Mouse (Mus musculus): ENCODE measurements around the gene Plagl2. TPM values are rescaled to one million over a fixed set of nuclear protein-coding genes. Genes with fewer than 3 reads are reported as not detected.

Plagl2 gene
- polyA plus RNA-seq, 1 experiment from 2014 or later: 7.4 TPM

DNA sequence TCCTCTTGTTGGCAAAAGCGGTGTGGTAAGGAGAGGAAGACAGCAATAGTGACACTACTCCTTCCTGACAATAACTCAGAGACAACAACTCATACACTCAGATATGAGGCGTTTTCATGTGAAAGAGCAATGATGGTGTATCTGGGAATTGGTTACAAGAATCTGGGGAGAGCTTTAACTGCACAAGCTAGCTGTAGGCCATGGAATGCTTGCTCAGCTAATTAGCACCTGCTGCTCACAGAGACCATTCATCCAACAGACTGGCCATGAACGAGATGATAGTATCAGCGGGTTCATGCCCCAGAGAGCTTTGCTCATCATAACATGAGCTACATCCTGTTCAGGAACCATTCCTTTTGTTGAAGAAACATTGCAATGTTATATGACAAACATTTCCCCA lies 4.0 kb downstream of the Plagl2 start:
- H3K9ac ChIP-seq: no peak overlapping the region
- H3K4me3 ChIP-seq: no peak overlapping the region
- no peak overlapping the region for H3K27ac ChIP-seq
- H3K4me1 ChIP-seq: peaks cover 41% of the 10 kb centered on the region
- no peaks in the 10 kb centered on the region for H3K9me3 ChIP-seq
- H3K4me2 ChIP-seq: no peak overlapping the region
- 84% methylated on average over 4 of the region's 4 CpGs for WGBS
- H3K36me3 ChIP-seq (replicated peaks): peaks cover 26% of the 10 kb centered on the region
- no peaks in the 10 kb centered on the region for H3K27me3 ChIP-seq (replicated peaks)
- ATAC-seq (replicated peaks): no peak

DNA sequence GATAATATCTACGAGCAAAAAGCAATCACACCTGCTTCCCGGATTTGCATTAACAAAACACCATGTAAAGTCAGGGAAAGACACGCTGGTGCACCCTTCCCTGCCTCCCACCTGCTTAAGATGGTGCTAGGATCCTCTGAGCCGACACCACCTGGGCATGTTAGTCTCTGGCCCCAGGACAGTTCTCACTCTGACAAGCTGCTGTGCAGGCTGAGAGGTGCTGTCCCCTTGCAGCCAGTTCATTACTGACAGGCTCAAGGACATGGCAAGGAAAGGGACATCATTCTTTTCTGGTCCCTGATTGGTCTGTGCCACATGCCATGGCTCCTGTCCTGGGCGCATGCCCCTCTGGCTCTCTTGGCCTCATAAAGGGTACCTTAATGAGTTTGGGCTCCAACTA lies 12.7 kb downstream of the Plagl2 start:
- H3K9ac ChIP-seq: no peak overlapping the region
- H3K27me3 ChIP-seq (replicated peaks): no peaks in the 10 kb centered on the region
- ATAC-seq (replicated peaks): no peak
- no peaks in the 10 kb centered on the region for H3K9me3 ChIP-seq
- 84% methylated on average over 5 of the region's 5 CpGs for WGBS
- no peak overlapping the region for H3K4me2 ChIP-seq
- peaks cover 40% of the 10 kb centered on the region for H3K36me3 ChIP-seq (replicated peaks)
- H3K4me3 ChIP-seq: no peak overlapping the region
- no peak overlapping the region for H3K27ac ChIP-seq
- H3K4me1 ChIP-seq: peaks cover 9% of the 10 kb centered on the region

DNA sequence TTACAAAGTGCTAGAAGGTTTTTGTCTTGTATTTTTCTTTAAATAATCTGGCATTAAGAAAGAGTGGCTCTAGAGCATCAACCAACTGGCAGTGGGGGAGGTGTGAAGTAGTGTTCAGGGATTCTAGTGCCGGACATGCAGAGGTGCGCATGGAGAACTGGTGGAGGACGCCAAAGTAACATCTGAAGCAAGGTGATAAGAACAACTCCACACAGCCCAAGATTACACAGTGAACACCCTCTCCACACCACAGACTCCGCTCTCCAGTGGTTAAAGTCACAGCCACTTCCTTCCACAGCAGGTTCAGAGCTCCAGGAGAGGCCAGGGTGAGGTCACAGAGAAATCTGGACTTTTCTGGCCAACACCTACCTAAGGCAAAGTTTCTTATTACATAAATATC lies 13.3 kb downstream of the Plagl2 start:
- Histone ChIP-seq H3K4me2 (no peak overlapping the region), H3K9ac (no peak overlapping the region), H3K9me3 (no peaks in the 10 kb centered on the region), H3K36me3 (replicated peaks) (peaks cover 38% of the 10 kb centered on the region), H3K4me3 (no peak overlapping the region), H3K4me1 (peaks cover 9% of the 10 kb centered on the region), H3K27ac (no peak overlapping the region), H3K27me3 (replicated peaks) (no peaks in the 10 kb centered on the region)
- no peak for ATAC-seq (replicated peaks)
- 90% methylated on average over 4 of the region's 4 CpGs for WGBS

DNA sequence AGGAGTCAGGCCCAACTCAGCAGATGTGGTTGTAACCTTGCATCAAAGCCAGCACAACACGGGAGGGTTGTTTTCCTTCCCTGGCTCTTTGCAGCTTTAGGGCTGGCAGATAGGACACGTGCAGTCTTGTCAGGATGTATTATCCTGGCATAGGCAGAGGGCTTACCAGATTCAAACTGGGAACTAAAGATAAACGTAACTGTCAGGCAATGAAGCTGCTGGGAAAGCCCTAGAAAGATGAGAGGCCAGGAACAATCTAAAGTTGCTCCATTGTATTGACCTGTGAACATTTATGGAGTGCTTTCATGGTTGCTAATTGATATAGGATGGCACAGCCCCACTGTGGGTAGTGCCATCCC lies 15.7 kb downstream of the Plagl2 start:
- Histone ChIP-seq H3K9ac (peak overlapping the region; percentile 81; the same call in 1 of the 2 replicates), H3K4me2 (peak overlapping the region; percentile 80), H3K9me3 (no peaks in the 10 kb centered on the region), H3K36me3 (replicated peaks) (peaks cover 18% of the 10 kb centered on the region), H3K4me1 (peaks cover 12% of the 10 kb centered on the region), H3K27ac (peak overlapping the region; percentile 85), H3K4me3 (peak overlapping the region; percentile 69), H3K27me3 (replicated peaks) (no peaks in the 10 kb centered on the region)
- peak; percentile 37 for ATAC-seq (replicated peaks)
- 6% methylated on average over 3 of the region's 3 CpGs for WGBS

DNA sequence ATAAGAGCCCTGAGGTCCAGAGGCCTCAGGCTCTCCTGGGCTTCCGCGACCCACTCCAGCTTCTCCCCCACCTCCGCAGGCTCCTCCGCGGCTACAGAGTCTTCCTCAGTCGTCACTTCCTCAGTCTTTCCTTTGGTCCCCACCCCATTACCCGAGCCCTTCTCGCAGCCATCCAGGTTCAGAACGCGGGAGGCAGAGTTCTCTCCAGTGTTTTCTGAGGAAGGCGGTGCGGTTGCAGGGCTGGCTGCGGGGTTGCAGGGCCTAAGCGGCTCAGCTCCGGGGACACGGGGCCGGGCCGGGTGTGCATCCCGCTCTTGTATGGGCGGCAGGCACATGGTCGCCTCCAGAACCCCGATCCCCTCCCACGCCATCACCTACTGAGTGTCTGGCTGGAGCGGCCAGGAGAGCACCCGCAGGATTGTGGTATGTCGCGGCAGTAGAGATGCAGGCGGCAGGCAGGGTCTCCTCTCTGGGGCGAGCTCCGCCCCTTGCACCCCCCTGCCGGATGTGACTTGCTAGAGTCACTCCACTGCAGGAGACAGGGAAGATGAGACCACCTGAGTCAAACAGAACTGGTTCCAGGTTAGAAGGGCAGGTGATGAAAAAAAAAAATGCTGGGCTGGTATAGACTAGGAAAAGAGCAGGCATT lies 16.2 kb downstream of the Plagl2 start, which contains the start of gene Tspyl3:
TSS of gene Tspyl3 (minus strand) at position 496 of the 649 bp plus-strand sequence.
- Histone ChIP-seq H3K36me3 (replicated peaks) (peaks cover 13% of the 10 kb centered on the region; the same call in 1 of the 2 replicates), H3K27me3 (replicated peaks) (no peaks in the 10 kb centered on the region), H3K9ac (peak within 1 kb of the TSS; percentile 81), H3K4me1 (peaks cover 12% of the 10 kb centered on the region), H3K9me3 (no peaks in the 10 kb centered on the region), H3K4me3 (peak within 1 kb of the TSS; percentile 69), H3K27ac (peak within 1 kb of the TSS; percentile 85), H3K4me2 (peak within 1 kb of the TSS; percentile 80)
- 4% methylated on average over 31 of the region's 31 CpGs for WGBS
- ATAC-seq (replicated peaks): peak; percentile 93

DNA sequence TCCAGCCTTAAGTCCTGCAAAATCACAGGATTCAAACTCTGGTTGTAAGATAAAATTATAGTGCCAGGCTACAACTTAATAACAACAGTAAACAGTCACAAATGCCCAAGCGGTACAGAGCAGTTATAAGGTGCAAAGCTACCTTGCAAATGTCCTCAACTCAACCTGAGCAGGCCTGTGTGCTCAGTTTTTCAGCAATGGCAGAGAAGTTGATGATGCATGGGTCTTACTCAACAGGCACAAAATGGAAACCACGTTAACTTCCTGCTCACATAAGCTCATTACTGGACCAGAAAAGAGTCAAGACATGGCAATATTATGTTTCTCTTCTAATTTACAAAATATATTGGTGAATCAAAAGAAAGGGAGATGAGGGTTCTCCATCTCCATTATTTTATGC lies 18.7 kb downstream of the Plagl2 start:
- H3K36me3 ChIP-seq (replicated peaks): no peaks in the 10 kb centered on the region
- no peak overlapping the region for H3K4me3 ChIP-seq
- H3K27me3 ChIP-seq (replicated peaks): no peaks in the 10 kb centered on the region
- 91% methylated on average over 2 of the region's 2 CpGs for WGBS
- peaks cover 12% of the 10 kb centered on the region for H3K4me1 ChIP-seq
- no peak overlapping the region for H3K9ac ChIP-seq
- H3K27ac ChIP-seq: no peak overlapping the region
- ATAC-seq (replicated peaks): no peak
- no peaks in the 10 kb centered on the region for H3K9me3 ChIP-seq
- no peak overlapping the region for H3K4me2 ChIP-seq

DNA sequence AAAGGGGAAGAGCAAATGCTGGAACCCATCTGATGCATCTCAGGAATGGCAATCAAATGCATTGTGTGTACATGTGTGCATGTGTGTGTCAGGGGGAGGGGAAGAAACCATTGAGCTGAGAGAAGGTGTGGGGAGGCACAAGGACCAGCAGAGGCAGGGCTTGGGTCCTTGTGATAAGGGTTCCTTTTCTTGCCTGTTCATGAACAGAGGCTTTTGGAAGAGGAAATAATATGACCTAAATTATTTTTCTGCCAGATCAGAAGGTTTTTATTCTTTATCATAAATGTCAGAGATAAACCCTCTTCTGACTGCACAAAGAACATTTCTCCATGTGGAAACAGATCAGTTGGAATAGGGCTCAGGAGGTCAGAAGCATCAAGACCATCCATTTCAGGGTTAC lies 19.1 kb downstream of the Plagl2 start:
- H3K4me2 ChIP-seq: no peak overlapping the region
- H3K4me1 ChIP-seq: peaks cover 12% of the 10 kb centered on the region
- no peak overlapping the region for H3K27ac ChIP-seq
- H3K9ac ChIP-seq: no peak overlapping the region
- H3K36me3 ChIP-seq (replicated peaks): no peaks in the 10 kb centered on the region
- no peak for ATAC-seq (replicated peaks)
- no peak overlapping the region for H3K4me3 ChIP-seq
- no peaks in the 10 kb centered on the region for H3K27me3 ChIP-seq (replicated peaks)
- H3K9me3 ChIP-seq: no peaks in the 10 kb centered on the region

DNA sequence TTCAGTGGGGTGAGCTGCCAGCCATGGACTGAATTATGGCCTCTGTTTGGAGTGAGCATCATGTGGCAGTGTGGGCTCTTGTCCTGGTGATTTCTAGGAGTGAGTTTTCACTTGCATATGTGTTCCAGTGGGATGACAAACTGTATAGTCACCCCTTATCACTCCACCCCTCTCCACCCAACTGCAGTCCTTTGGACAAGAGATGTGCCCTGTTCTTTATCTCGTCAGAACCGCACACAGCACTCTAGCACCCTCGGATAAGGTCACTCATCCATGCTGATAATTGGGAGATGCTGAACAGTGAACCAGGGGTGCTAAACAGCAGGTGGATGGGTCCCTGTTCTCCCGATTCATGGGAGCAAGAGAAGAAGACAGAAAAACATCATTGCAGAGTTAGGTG lies 19.6 kb downstream of the Plagl2 start:
- no peaks in the 10 kb centered on the region for H3K36me3 ChIP-seq (replicated peaks)
- no peaks in the 10 kb centered on the region for H3K27me3 ChIP-seq (replicated peaks)
- no peak overlapping the region for H3K4me3 ChIP-seq
- peaks cover 12% of the 10 kb centered on the region for H3K4me1 ChIP-seq
- no peaks in the 10 kb centered on the region for H3K9me3 ChIP-seq
- H3K27ac ChIP-seq: no peak overlapping the region
- 91% methylated on average over 4 of the region's 4 CpGs for WGBS
- ATAC-seq (replicated peaks): no peak
- H3K9ac ChIP-seq: no peak overlapping the region
- no peak overlapping the region for H3K4me2 ChIP-seq

DNA sequence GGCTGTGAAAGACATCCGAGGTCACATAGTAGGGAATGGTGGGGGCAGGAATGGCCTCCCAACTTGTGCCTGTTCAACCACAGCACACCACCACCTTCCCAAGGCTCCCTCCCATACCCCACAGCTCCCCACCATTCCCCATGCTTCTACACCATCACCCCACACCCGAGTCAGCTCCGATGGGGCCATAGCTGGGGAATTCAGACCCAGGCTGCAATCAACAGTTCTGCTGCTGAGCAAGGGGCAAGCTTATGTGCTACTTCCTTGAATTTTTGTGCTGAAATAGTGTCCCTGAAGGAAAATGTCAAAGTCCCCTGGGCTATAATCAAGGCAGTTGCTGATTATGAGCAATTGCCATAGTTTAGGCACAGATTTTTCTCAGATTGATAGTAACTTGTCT lies 22.7 kb downstream of the Plagl2 start:
- Histone ChIP-seq H3K27ac (no peak overlapping the region), H3K4me3 (no peak overlapping the region), H3K4me2 (no peak overlapping the region), H3K9me3 (no peaks in the 10 kb centered on the region), H3K4me1 (peaks cover 3% of the 10 kb centered on the region; the same call in 1 of the 2 replicates), H3K36me3 (replicated peaks) (no peaks in the 10 kb centered on the region), H3K27me3 (replicated peaks) (no peaks in the 10 kb centered on the region), H3K9ac (no peak overlapping the region)
- 84% methylated on average over 3 of the region's 3 CpGs for WGBS
- no peak for ATAC-seq (replicated peaks)

DNA sequence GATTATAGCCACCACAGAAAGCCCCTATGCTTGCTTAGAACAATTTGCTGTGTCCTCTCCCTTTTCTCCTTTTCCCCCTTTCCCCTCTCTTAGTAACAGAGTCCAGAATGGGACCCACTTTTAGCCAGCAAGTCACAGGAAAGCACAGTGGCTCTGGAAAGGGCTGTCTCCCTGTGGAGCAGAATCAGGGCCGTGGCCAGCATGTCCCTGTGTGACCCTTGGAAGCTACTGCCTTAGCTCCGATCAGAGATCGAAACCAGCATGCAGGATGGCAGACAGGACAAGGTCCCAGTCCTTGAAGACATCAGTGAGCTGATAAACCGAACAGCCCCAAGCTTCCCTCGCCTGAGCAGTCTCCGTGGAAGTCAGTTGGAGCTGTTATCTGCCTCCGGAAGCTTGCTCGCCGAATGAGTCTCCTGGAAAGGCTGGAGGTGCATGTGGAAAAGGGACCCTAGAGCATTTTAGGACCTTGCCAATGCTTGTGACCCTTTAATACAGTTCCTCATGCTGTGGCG lies 23.3 kb downstream of the Plagl2 start:
- Histone ChIP-seq H3K4me1 (peaks cover 3% of the 10 kb centered on the region; the same call in 1 of the 2 replicates), H3K9ac (no peak overlapping the region), H3K36me3 (replicated peaks) (no peaks in the 10 kb centered on the region), H3K27me3 (replicated peaks) (no peaks in the 10 kb centered on the region), H3K4me2 (no peak overlapping the region), H3K27ac (no peak overlapping the region), H3K4me3 (no peak overlapping the region), H3K9me3 (no peaks in the 10 kb centered on the region)
- WGBS: 84% methylated on average over 10 of the region's 10 CpGs
- ATAC-seq (replicated peaks): no peak

DNA sequence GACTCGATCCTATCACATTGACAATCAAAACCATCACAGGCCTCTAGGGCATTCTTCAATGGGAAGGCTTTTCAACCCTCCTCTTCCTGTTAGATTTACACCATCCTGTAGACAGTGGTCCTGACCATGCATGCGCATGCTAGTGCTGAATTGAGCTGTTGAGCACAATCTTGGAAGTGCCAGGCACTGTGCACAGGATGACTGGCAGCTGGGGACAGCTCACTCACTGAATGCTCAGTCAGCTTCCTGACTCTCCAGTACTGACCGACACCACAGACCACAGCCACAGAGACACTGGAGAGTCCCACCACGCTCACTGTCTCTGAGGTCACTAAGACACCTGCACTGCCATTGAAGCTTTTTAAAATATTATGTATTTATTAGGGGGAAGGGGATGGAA lies 25.8 kb downstream of the Plagl2 start:
- Histone ChIP-seq H3K4me3 (no peak overlapping the region), H3K36me3 (replicated peaks) (no peaks in the 10 kb centered on the region), H3K4me2 (no peak overlapping the region), H3K27me3 (replicated peaks) (no peaks in the 10 kb centered on the region), H3K27ac (no peak overlapping the region), H3K4me1 (no peaks in the 10 kb centered on the region), H3K9me3 (no peaks in the 10 kb centered on the region), H3K9ac (no peak overlapping the region)
- ATAC-seq (replicated peaks): no peak
- WGBS: 82% methylated on average over 4 of the region's 4 CpGs

DNA sequence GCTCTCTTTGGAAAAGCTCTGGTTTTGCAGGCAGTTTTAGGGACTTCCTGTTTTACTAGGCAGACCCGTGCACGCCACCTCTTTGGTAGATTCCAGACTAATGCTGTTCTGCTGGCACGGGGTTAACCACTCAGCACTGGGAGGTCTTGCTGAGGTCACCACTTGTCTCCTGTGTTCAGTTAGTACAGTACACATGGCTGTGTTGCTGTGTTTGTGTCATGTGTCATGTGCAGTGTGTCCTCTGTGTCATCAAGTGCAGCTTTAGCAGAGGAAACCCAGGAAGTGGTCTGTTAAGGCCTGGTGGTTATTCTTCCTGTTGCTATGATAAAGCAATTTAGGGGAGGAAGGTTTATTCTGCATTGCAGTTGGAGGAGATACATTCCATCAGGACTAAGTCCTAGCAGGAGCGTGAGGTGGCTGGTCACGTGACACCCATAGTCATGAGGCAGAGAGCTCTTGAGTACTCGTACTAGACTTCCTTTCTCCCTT lies 26.4 kb downstream of the Plagl2 start:
- no peak overlapping the region for H3K4me2 ChIP-seq
- no peak overlapping the region for H3K27ac ChIP-seq
- WGBS: 79% methylated on average over 6 of the region's 6 CpGs
- no peaks in the 10 kb centered on the region for H3K27me3 ChIP-seq (replicated peaks)
- H3K9me3 ChIP-seq: no peaks in the 10 kb centered on the region
- no peak overlapping the region for H3K4me3 ChIP-seq
- H3K36me3 ChIP-seq (replicated peaks): 0 out of 2 replicates have a peak, but pooled peaks cover 3% of the 10 kb centered on the region
- no peak overlapping the region for H3K9ac ChIP-seq
- H3K4me1 ChIP-seq: no peaks in the 10 kb centered on the region
- no peak for ATAC-seq (replicated peaks)

DNA sequence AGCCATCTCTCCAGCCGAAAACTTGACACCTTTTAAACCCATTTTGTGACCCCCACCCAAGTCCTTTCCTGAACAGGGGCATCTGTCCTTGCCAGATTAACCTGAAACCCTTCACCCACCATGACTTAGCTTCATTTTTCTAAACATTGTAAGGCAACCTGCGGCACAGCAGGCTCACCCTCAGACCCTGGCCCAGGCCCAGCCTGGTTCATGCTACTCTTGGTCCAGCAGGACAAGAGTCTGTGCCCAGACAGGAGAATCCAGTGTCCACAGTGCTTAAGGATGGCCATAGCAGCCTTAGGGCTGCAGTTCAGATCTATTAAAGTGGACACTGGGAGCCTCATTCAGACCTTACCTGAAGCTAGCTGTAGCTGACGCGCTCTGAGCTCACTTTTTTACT lies 27.9 kb downstream of the Plagl2 start:
- Histone ChIP-seq H3K4me2 (no peak overlapping the region), H3K4me3 (no peak overlapping the region), H3K36me3 (replicated peaks) (peaks cover 15% of the 10 kb centered on the region; the same call in 1 of the 2 replicates), H3K9me3 (no peaks in the 10 kb centered on the region), H3K9ac (no peak overlapping the region), H3K27me3 (replicated peaks) (no peaks in the 10 kb centered on the region), H3K27ac (no peak overlapping the region), H3K4me1 (no peaks in the 10 kb centered on the region)
- no peak for ATAC-seq (replicated peaks)
- 92% methylated on average over 4 of the region's 4 CpGs for WGBS
